Mouse (Mus musculus) adrenal gland, adult 18-20 months (tissue): ENCODE data around the gene Olfr1080. TPM values are rescaled to one million over a fixed set of nuclear protein-coding genes. Genes with fewer than 3 reads are reported as not detected.
"Not testable (repeated sequence)": the region's sequence is repeated elsewhere in the genome, so short reads cannot be mapped to it uniquely, and the experiment has no call there.

ENCODE experiments used
- DNase-seq, 2 experiments: peaks; one replicate each; pipeline ENCODE4 v3.0.0; 2021 to 2022; ENCODE audit warnings: low spot score in 2 of 2
- long read RNA-seq, 2 experiments: library from polyadenylated mRNA; stranded (forward); transcript quantifications; one replicate each; pipeline ENCODE4 v2.0.0; 2021
- total RNA-seq, 2 experiments: library from RNA; stranded (reverse); gene quantifications; 1 replicate in 1 of 2; 2 replicates in 1 of 2; pipeline ENCODE4 v1.2.3; 2021

Gene Olfr1080
- total RNA-seq, result not detected
- long read RNA-seq, experiment 1, result 0 reads
- long read RNA-seq, experiment 2, result 0 reads

GRCm38 (mm10) chr2:86558135-86558534 lies at the start of gene Olfr1080:
Gene Olfr1080 (minus strand): TSS chr2:86558235.
- DNase-seq, result not testable (repeated sequence)

GRCm38 (mm10) chr2:86598866-86599265 lies 40.8 kb upstream of the Olfr1080 start, which contains the start of gene Olfr1082:
Gene Olfr1082 (minus strand): TSS chr2:86598966.
- not testable (repeated sequence) for DNase-seq

- no peak for DNase-seq
Measured at GRCm38 (mm10) chr2:86542380-86542779, 15.7 kb downstream of the Olfr1080 start, which contains the start of gene Olfr1079. Gene Olfr1079 (minus strand): TSS chr2:86542480.

- DNase-seq, result no peak
Measured at GRCm38 (mm10) chr2:86530991-86531390, 27.0 kb downstream of the Olfr1080 start.

- no peak for DNase-seq
Measured at GRCm38 (mm10) chr2:86508161-86508560, 49.9 kb downstream of the Olfr1080 start, which contains the start of gene Olfr1076. Gene Olfr1076 (plus strand): TSS chr2:86508461.

Other genes starting within 250 kb of the Olfr1080 start
- not detected for gene Olfr1053, start 243.0 kb downstream of the Olfr1080 start, total RNA-seq
- gene Olfr1054, start 222.8 kb downstream of the Olfr1080 start, total RNA-seq, result not detected
- not detected for gene Olfr1055, start 208.0 kb downstream of the Olfr1080 start, total RNA-seq
- not detected for gene Olfr1056, start 195.8 kb downstream of the Olfr1080 start, total RNA-seq
- not detected for gene Olfr1057, start 179.8 kb downstream of the Olfr1080 start, total RNA-seq
- not detected for gene Olfr1058, start 169.7 kb downstream of the Olfr1080 start, total RNA-seq
- gene Olfr1061, start 144.2 kb downstream of the Olfr1080 start, total RNA-seq, result not detected
- gene Olfr1062, start 131.5 kb downstream of the Olfr1080 start, total RNA-seq, result not detected
- not detected for gene Olfr1065, start 107.6 kb downstream of the Olfr1080 start, total RNA-seq
- gene Olfr1066, start 102.0 kb downstream of the Olfr1080 start, total RNA-seq, result not detected
- not detected for gene Olfr228, start 70.8 kb downstream of the Olfr1080 start, total RNA-seq
- not detected for gene Olfr1076, start 49.8 kb downstream of the Olfr1080 start, total RNA-seq
- not detected for gene Olfr1079, start 15.8 kb downstream of the Olfr1080 start, total RNA-seq
- gene Olfr1082, start 40.7 kb upstream of the Olfr1080 start, total RNA-seq, result not detected
- gene Olfr1084, start 81.5 kb upstream of the Olfr1080 start, total RNA-seq, result not detected
- not detected for gene Olfr1085, start 103.8 kb upstream of the Olfr1080 start, total RNA-seq
- gene Olfr1086, start 121.9 kb upstream of the Olfr1080 start, total RNA-seq, result not detected
- gene Olfr1087, start 140.2 kb upstream of the Olfr1080 start, total RNA-seq, result not detected
- gene Olfr1089, start 175.5 kb upstream of the Olfr1080 start, total RNA-seq, result not detected
- gene Olfr1090, start 200.8 kb upstream of the Olfr1080 start, total RNA-seq, result not detected
- not detected for gene Olfr1093, start 224.2 kb upstream of the Olfr1080 start, total RNA-seq